8 mouse cellular contexts compared by ENCODE assay signal in genomic region chr5:137786109-137786942, GRCm38 (mm10). TPM values are rescaled to one million over a fixed set of nuclear protein-coding genes. Genes with fewer than 3 reads are reported as not detected.
DNase-seq lines count a peak whose midpoint lies in the region; ATAC-seq lines count a peak whose summit lies in the region.

No protein-coding gene starts in this region.

- peak; percentile 100 for DNase-seq in adipocyte (ENCODE audit: low spot score)
- peak; percentile 100 for DNase-seq in embryo, embryonic 10 days (ENCODE audit: low spot score)
- DNase-seq in gastrocnemius, postnatal 10 days, result peak; percentile 100
- DNase-seq in induced T-regulatory cell, adult 2 months (ENCODE audit: low read depth), result peak; percentile 100
- peak; percentile 99 for DNase-seq in left cerebral cortex, adult 9 months (ENCODE audit: low spot score in 2 of 2)
- DNase-seq in right cerebral cortex, postnatal 14 days, result peak; percentile 100
- DNase-seq in urinary bladder, postnatal 36 days (ENCODE audit: low spot score in 2 of 2), result peak; percentile 98 to 99

- peak; percentile 72 for ATAC-seq in megakaryocyte progenitor cell, adult 5-6 weeks (replicated peaks; ENCODE audit: poor library complexity)

RNA-seq across cellular contexts. Expression of gene Mepce, which starts 1.1 kb away (rescaled TPM):
- total RNA-seq in gastrocnemius, postnatal 10 days (2021), result 10 to 100 TPM; 22.4 to 22.8 TPM
- total RNA-seq in megakaryocyte progenitor cell, adult 5-6 weeks (2015), result 34.6 and 37.4 TPM in 2 replicates
- 13.8 and 16.7 TPM in 2 replicates for total RNA-seq in megakaryocyte progenitor cell, adult 5-6 weeks (2017)

RNA-seq across cellular contexts. Expression of gene Zcwpw1, which starts 1.3 kb away (rescaled TPM):
- 1 to 10 TPM; 2.0 to 3.1 TPM for total RNA-seq in gastrocnemius, postnatal 10 days (2021)
- 6.2 and 9.1 TPM in 2 replicates for total RNA-seq in megakaryocyte progenitor cell, adult 5-6 weeks (2015)
- 10.5 and 11.8 TPM in 2 replicates for total RNA-seq in megakaryocyte progenitor cell, adult 5-6 weeks (2017)

RNA-seq across cellular contexts. Expression of gene Ppp1r35, which starts 7.7 kb away (rescaled TPM):
- 10 to 100 TPM in 1 of 2 experiments, 1 to 10 TPM in 1; 9.8 to 13.5 TPM for total RNA-seq in gastrocnemius, postnatal 10 days (2021)
- total RNA-seq in megakaryocyte progenitor cell, adult 5-6 weeks (2015), result 64.5 and 77.4 TPM in 2 replicates
- total RNA-seq in megakaryocyte progenitor cell, adult 5-6 weeks (2017), result 38.4 and 38.6 TPM in 2 replicates

RNA-seq across cellular contexts. Expression of gene Tsc22d4, which starts 40.8 kb away (rescaled TPM):
- 100 to 1,000 TPM; 189 to 203 TPM for total RNA-seq in gastrocnemius, postnatal 10 days (2021)
- total RNA-seq in megakaryocyte progenitor cell, adult 5-6 weeks (2015), result 39.6 and 58.5 TPM in 2 replicates
- total RNA-seq in megakaryocyte progenitor cell, adult 5-6 weeks (2017), result 92.1 and 96.5 TPM in 2 replicates

RNA-seq across cellular contexts. Expression of gene Nyap1, which starts 44.9 kb away (rescaled TPM):
- total RNA-seq in gastrocnemius, postnatal 10 days (2021), result under 1 TPM; 0.45 to 0.75 TPM
- total RNA-seq in megakaryocyte progenitor cell, adult 5-6 weeks (2015), result 0.02 and 0.05 TPM in 2 replicates
- total RNA-seq in megakaryocyte progenitor cell, adult 5-6 weeks (2017), result 0.07 and 0.17 TPM in 2 replicates

Comparison
In these comparisons a context has a peak if more than half of its experiments do, and no peak if none do; other contexts are left out.
1. Peak in every context shown above with its lines: DNase-seq and ATAC-seq.